Mouse (Mus musculus) embryo, embryonic 11.5 days (tissue): ENCODE results near the gene Olfr298.

Source experiments
- DNase-seq: peaks from one replicate; pipeline ENCODE4 v3.0.0-alpha.2; 2012; ENCODE audit warnings: low read depth, low spot score

The Olfr298 gene

GRCm38 (mm10) chr7:86492384-86492783, at the start of gene Olfr298:
TSS of gene Olfr298 (minus strand) at chr7:86492484.
- no peak for DNase-seq

DNA sequence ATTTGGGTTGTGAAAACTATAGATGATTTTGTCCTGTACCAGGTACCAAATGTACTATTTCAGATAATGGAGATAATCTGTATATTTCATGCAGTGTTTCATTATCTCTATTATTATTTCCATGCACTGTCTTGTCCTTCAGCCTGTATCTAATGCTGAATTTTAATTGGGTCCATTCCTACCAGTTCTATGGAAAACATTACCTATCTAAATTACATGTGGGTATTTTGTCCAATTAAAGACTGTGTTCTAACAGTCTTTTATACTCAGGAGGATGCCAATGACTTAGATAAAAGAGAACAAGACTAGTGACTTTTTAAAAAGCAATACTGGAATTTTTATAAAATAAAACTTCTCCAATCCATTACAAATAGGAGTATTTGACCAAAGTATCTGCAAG, 27.4 kb upstream of the Olfr298 start, which contains the start of gene Olfr297:
Olfr297 (plus strand) TSS at position 301 of the 400 bp plus-strand sequence.
- no peak for DNase-seq

- DNase-seq: no peak
Observed at GRCm38 (mm10) chr7:86459621-86460020, 32.7 kb downstream of the Olfr298 start, which contains the start of gene Olfr299. TSS of gene Olfr299 (plus strand) at chr7:86459921.
